Mouse (Mus musculus) embryonic fibroblast, embryonic 13.5 days (primary cell): ENCODE measurements around the gene Smagp. TPM values are rescaled to one million over a fixed set of nuclear protein-coding genes. Genes with fewer than 3 reads are reported as not detected.

Experiments
- H3K27ac ChIP-seq: 2 replicates; pipeline ENCODE4 v1.5.1; 2012; ENCODE audit warnings: low read length, control low read depth, inconsistent platforms; ENCODE audit not compliant: insufficient read depth
- H3K4me1 ChIP-seq: 2 replicates; pipeline ENCODE4 v1.6.1; 2011; ENCODE audit warnings: low read length; ENCODE audit not compliant: control insufficient read depth, insufficient read depth
- H3K4me3 ChIP-seq: 2 replicates; pipeline ENCODE4 v1.5.1; 2011; ENCODE audit warnings: mild to moderate bottlenecking, control low read depth, low read length; ENCODE audit not compliant: insufficient read depth
- CTCF ChIP-seq: IDR thresholded peaks from 2 replicates; pipeline ENCODE4 v1.5.1; 2011; ENCODE audit warnings: mild to moderate bottlenecking, control low read depth, low read length, moderate library complexity, borderline replicate concordance; ENCODE audit not compliant: insufficient read depth
- POLR2A ChIP-seq: IDR thresholded peaks from 2 replicates; pipeline ENCODE4 v1.6.1; 2011; ENCODE audit warnings: low read depth, mild to moderate bottlenecking, control low read depth, low read length, moderate library complexity
- polyA plus RNA-seq: library from polyadenylated mRNA; stranded (reverse); fragments of >200 nt; gene quantifications from 2 replicates; pipeline ENCODE4 v1.2.4, GENCODE M21; 2011; ENCODE audit warnings: low read depth; ENCODE audit not compliant: missing spikeins, insufficient read length

Smagp gene
- polyA plus RNA-seq, 1 experiment, result not detected

GRCm38 (mm10) chr15:100676521-100676920 is 39.8 kb upstream of the Smagp start:
- Histone ChIP-seq H3K4me3 (no peak overlapping the region), H3K4me1 (no peaks in the 10 kb centered on the region), H3K27ac (no peak overlapping the region)
- no peak for TF ChIP-seq CTCF
- TF ChIP-seq POLR2A, result no peak

GRCm38 (mm10) chr15:100675486-100675885 is 38.7 kb upstream of the Smagp start:
- Histone ChIP-seq H3K4me1 (no peaks in the 10 kb centered on the region), H3K27ac (no peak overlapping the region), H3K4me3 (no peak overlapping the region)
- TF ChIP-seq CTCF, result no peak
- no peak for TF ChIP-seq POLR2A

- Histone ChIP-seq H3K4me3 (no peak overlapping the region), H3K4me1 (no peaks in the 10 kb centered on the region), H3K27ac (no peak overlapping the region)
- TF ChIP-seq POLR2A, result no peak
- no peak for TF ChIP-seq CTCF
Measured at GRCm38 (mm10) chr15:100674566-100674965, 37.8 kb upstream of the Smagp start.

GRCm38 (mm10) chr15:100673585-100674391 is 37.0 kb upstream of the Smagp start:
- H3K4me1 ChIP-seq, result no peaks in the 10 kb centered on the region
- H3K4me3 ChIP-seq, result no peak overlapping the region
- TF ChIP-seq POLR2A, result no peak
- TF ChIP-seq CTCF, result no peak
- no peak overlapping the region for H3K27ac ChIP-seq

DNA sequence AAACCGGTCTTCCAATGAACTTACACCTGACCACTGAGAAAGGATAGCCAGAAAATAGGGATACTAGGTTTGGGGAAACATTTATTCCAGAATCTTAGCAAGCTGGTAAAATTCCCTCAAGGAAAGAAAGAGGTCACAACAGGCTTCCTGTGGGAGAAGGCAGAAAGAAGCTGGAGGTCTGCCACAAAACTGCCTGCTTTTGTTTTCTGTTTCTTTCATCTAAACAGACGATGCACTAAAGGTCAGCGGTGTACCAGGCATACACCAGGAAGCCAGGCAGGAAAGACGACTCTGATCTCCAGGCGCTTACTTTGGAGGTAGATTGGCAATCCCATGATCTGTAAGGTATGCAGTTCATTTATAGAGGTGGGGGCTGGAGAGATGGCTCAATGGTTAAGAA is 34.1 kb upstream of the Smagp start:
- no peak overlapping the region for H3K27ac ChIP-seq
- no peaks in the 10 kb centered on the region for H3K4me1 ChIP-seq
- H3K4me3 ChIP-seq, result no peak overlapping the region
- TF ChIP-seq CTCF (no peak), POLR2A (no peak)

DNA sequence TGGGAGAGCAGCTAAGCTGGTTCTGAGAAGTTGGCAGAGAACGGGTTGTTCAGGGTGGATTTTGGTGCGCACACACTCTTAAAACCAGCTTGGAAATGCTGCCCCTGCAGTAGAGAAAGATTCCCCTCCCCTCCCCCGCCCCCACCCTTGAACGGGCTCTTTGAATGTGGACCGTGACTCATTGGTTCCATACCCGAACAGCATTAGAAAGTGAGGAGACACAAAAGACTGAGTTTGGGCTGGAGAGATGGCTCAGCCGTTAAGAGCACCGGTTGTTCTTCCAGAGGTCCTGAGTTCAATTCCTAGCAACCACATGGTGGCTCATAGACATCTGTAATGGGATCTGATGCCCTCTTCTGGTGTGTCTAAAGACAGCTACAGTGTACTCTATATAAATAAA is 33.3 kb upstream of the Smagp start:
- no peaks in the 10 kb centered on the region for H3K4me1 ChIP-seq
- no peak overlapping the region for H3K4me3 ChIP-seq
- no peak overlapping the region for H3K27ac ChIP-seq
- TF ChIP-seq CTCF (no peak), POLR2A (no peak)

GRCm38 (mm10) chr15:100669337-100669736 is 32.6 kb upstream of the Smagp start, which contains the start of gene Bin2:
Gene Bin2 (minus strand): TSS chr15:100669553.
- no peak within 1 kb of the TSS for H3K4me3 ChIP-seq
- no peak within 1 kb of the TSS for H3K27ac ChIP-seq
- H3K4me1 ChIP-seq, result no peaks in the 10 kb centered on the region
- TF ChIP-seq CTCF (no peak), POLR2A (no peak)

GRCm38 (mm10) chr15:100667871-100668545 is 31.3 kb upstream of the Smagp start:
- Histone ChIP-seq H3K4me3 (no peak overlapping the region), H3K27ac (no peak overlapping the region), H3K4me1 (no peaks in the 10 kb centered on the region)
- TF ChIP-seq CTCF (no peak), POLR2A (no peak)

GRCm38 (mm10) chr15:100667420-100667819 is 30.7 kb upstream of the Smagp start:
- Histone ChIP-seq H3K4me1 (no peaks in the 10 kb centered on the region), H3K4me3 (no peak overlapping the region), H3K27ac (no peak overlapping the region)
- no peak for TF ChIP-seq CTCF
- TF ChIP-seq POLR2A, result no peak

GRCm38 (mm10) chr15:100666851-100667250 is 30.1 kb upstream of the Smagp start:
- no peak overlapping the region for H3K27ac ChIP-seq
- H3K4me1 ChIP-seq, result no peaks in the 10 kb centered on the region
- no peak overlapping the region for H3K4me3 ChIP-seq
- no peak for TF ChIP-seq POLR2A
- TF ChIP-seq CTCF, result no peak
